Mouse (Mus musculus) cerebellum, adult 18-20 months (tissue): ENCODE results near the gene Foxg1.

Experiments used
- DNase-seq, 2 experiments: peaks; one replicate each; pipeline ENCODE4 v3.0.0; 2021

Foxg1 gene

GRCm38 (mm10) chr12:49386081-49386805 lies 3.8 kb downstream of the Foxg1 start:
- DNase-seq, result no peak

- no peak for DNase-seq
Measured at GRCm38 (mm10) chr12:49387856-49388598, 5.6 kb downstream of the Foxg1 start.

- no peak for DNase-seq
Measured at GRCm38 (mm10) chr12:49389666-49390065, 7.2 kb downstream of the Foxg1 start.

- no peak for DNase-seq
Measured at GRCm38 (mm10) chr12:49390257-49390656, 7.8 kb downstream of the Foxg1 start.

DNA sequence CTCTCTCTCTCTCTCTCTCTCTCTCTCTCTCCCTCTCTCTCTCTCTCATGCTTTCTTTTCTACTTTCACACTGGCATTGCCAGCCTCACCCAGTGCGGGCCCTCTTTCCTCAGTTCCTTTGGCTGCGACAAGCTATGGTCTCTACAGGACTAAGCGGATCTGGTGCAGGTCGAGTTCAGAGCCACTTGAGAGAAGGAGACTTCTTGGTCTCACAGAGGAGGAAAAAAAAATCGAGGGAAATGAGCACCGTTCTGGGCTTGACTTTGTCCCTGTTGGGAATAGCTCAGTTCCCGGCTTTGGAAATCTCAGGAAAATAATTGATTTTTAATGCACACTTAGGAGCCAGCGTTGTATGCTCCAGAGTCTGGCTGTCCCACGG lies 8.5 kb downstream of the Foxg1 start:
- no peak for DNase-seq

DNA sequence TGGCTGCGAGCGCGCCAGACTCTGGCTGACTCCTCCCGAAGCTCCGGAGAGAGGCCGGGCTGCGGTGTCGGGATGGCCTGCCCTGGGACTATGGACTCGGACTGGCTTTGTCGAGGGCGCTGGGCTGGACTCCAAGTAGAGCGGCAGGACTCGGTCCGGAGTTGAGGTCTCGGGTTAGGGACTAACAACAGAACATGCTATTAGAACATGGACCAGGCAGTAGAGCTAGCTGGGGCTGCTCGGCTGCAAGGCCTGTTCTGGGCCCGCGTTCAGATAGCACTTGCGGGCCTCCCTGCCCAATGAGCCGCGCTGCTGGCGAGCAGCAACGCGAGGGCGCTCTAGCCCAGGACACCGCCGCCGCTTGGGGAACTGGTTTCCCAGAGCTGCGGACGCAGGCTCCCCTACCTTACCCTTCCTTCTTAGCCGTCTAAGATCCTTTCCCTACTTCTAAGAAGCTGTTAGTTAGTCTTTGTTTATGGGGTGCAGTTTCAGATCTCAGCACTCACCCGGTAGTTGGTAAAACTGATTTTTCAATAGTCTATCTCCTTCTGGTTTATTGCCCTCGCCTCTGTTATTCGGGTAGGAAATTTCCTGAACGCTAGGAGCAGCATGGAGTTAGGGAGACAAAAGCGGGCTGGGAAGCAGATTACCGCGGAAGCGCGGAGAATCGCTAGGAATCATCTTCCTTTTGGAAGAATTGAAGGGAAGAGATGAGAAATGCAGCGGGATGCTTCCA lies 9.0 kb downstream of the Foxg1 start:
- DNase-seq, result no peak

GRCm38 (mm10) chr12:49392041-49392390 lies 9.6 kb downstream of the Foxg1 start:
- no peak for DNase-seq

DNA sequence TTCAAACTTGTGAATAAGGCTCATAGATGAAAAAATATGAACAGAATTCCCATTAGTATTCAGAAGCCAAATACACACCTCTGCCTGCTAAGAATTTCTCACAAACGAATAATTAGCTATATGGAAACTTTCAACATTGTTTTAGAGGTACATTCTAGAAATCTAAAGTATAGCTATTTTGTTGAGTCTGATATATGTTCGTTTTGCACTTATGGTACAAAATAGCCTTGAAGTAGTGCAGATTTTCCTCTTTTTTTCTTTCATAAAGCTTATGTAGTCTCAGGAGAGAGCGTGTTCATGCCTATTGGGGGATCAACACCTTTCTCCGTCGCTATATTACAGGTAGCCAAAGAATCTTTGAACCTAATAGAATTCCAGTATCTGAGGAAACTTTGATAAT lies 10.4 kb downstream of the Foxg1 start:
- no peak for DNase-seq

GRCm38 (mm10) chr12:49393639-49394038 lies 11.2 kb downstream of the Foxg1 start:
- no peak for DNase-seq

- no peak for DNase-seq
Measured at GRCm38 (mm10) chr12:49394181-49394580, 11.7 kb downstream of the Foxg1 start.

DNA sequence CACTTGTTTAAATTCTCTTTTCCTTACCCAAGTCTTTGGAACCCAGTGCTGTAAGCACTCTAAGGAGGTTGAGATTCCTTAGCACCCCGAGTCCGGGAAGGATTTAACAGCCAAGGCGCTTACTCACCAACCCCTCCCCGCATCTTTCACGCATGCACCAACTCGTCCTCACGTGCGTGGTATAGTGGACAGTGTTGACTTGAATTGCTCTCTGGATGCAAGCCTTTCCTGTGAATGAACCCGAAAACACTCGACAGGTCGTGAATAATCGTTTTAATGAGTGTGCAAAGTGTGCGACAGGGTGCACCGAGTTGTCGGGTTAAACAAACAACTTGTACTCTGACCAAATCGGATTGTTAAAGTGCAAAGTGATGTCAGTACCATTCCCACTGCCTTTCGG lies 12.4 kb downstream of the Foxg1 start:
- DNase-seq, result no peak

DNA sequence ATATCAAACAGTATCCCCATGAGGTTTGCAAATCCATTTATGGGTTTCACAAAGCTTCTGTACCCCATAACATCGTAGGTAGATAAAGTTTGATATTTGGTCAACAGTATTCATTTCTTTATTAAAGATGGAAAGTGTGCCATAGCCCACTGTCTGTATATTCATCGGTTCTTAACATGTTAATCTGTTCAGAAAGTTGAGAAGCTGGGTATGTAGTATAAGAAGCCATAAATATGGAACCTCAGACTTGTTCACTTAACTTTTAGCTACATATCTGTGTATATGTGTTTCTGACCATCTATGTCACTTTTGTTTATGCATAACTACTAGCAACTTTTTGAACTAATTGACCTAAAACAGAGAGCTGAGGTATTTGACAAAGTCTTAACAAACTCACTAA lies 13.5 kb downstream of the Foxg1 start:
- DNase-seq, result no peak

GRCm38 (mm10) chr12:49396776-49397175 lies 14.3 kb downstream of the Foxg1 start:
- DNase-seq, result no peak

GRCm38 (mm10) chr12:49397443-49398162 lies 15.1 kb downstream of the Foxg1 start:
- DNase-seq, result no peak

DNA sequence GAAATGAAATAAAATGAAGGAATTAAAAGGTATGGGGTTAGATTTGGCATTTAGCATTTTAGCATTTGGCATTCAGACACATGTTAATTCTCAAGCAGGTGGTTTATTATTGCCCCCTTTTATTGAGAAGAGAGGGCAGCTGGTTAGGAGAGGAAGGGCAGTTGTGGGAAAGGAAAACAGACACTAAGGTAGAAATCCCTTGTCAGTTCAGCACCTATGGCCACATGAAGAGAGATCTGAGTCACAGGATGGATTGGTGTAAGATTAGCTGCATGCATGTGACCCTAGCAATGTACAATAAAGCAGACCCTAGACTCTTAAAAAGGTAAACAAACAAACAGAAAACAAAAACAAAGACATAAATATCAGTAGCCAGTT lies 15.7 kb downstream of the Foxg1 start:
- no peak for DNase-seq

DNA sequence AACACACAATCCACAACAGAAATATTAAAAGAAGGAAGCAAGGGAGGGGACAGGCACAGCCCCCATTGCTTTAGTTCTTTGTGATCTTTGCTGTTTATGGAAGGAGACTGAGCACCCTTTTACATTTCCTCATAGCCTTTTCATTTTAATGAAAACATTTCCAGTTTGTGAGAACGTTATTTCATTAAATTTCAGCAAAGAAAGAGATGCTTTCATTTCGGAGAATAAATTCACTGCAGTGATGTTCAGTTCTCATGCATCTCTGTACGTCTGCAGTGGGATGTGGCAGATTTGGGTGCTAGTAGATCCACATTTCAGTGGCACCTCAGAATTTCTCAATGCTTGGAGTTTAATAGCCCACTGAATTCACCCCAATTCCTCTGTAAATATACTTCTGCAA lies 16.2 kb downstream of the Foxg1 start:
- DNase-seq, result no peak

- DNase-seq, result no peak
Measured at GRCm38 (mm10) chr12:49399611-49400010, 17.2 kb downstream of the Foxg1 start.

DNA sequence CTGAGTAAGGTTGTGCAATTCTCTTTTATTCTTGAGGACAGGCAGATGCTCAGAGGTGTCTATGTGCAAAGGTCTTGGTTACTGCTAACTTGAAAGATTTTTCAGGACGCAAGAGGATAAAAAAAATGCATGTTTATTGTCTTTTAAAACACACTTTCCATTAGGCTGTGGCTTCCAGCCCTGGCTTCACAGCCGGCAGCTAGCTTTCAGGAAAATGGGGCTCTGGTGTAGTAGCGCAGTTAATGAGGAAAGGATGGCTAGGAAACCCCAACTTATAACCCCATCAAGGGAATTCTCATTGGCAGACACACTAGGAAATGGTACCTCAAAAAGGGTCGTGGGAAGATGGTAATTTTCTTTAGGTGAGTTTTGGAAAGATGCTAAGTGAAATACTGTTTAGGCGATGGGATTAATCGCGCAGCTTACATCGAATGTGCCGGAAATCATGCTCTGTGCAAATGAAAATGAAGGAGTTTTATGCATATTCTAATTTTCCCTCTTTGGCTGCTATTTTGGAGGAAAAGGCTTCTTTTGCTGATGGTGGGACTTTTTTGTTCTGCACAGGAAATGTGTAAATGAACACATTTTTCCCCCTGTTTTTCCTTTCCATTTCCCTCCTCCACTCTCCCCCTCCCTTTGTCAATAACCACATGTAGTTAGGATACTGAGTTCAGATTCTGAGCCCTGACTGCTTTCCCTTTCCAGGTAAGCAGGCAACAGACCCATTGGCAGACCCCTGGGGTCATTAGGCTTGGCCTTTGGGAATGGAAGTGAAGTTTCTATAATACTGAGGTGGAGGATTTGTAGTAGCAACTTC lies 17.8 kb downstream of the Foxg1 start:
- DNase-seq, result no peak

GRCm38 (mm10) chr12:49400853-49401118 lies 18.3 kb downstream of the Foxg1 start:
- DNase-seq, result no peak

DNA sequence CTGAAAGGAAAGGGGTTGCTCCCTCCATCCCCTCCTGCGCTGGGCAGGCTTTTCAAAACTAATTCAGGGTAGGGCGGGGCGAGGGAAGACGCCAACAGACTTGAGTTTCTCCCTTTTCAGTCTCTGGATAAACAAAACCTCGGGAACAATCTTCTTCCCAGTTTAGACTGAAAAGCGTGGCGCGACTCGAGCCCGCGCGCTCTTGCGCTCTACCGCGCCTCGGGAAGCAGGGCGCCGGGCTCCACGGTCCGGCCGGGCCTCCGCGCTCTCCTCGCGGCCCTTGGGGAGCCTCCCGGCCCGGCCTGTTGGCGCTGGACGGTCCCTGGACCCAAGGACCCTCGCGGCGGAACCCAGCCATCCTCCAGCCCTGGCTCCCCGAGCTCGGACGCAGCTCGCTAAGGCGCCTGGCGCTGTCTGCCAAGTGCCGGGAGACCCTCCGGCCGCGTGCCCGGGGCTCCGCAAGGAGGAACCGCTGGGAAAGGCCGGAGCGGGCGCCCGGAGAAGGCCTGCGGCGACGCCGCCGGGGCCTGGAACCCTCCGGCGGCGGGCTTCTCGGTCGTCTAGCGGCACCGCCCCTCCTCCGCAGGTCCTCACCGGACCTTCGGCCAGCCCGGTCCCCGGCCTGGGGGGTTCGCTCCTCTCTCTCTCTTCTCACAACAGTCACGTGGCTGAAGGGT lies 18.8 kb downstream of the Foxg1 start:
- no peak for DNase-seq

DNA sequence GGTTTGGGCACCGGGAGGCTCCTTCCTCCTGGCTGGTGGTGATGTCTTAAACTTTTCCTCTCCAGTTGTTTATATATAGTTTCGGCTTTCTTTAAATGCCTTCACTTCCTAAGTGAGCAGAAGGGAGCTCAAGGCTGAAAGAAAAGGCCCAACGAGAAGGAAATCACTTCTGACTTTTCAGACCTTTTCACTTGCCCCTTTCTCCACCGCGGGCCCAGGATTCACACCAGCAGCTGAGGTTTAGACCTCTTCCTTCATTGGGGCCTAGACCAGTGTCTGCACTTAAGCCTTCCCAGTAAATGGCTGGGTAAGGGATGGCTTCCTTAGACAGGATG lies 19.3 kb downstream of the Foxg1 start:
- DNase-seq, result no peak

DNA sequence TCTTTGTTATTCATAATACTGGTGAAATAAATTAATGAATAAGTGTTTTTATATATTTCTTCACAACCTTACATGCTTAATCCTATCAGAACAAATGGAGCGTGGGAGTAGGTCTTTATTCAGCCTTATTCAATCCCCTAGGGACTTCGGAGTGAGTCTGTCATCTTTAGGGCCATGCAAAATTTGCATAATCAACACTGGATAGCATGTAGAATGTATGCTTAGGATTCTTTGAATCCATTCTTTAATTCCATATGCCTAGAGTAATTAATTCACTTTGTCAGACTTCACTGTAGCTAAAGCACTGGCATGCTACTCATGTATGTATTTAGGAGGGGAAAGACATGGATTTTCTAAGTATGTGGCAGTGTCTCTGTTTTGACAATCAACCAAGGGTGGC lies 27.4 kb downstream of the Foxg1 start:
- no peak for DNase-seq
